Mouse (Mus musculus): ENCODE results near the gene Bco2.

DNA sequence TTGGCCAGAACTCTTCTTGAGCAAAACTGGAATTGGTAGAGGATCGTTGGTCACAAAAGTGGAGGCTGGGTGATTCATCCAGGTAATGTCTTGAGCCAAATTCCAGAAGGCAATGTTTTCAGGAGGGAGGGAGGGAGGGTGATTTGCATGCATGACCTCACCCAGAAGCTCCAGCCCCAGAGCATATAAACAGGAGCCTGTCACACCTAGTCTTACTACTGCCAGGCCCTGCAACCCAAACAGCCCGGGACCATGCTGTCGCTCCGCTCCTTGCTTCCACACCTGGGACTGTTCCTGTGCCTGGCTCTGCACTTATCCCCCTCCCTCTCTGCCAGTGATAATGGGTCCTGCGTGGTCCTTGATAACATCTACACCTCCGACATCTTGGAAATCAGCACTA is 60.7 kb downstream of the Bco2 start, which contains the start of gene Plet1:
- TF ChIP-seq CTCF (IDR thresholded peaks at IDR 0.05; ENCODE audit: borderline replicate concordance, control insufficient read depth, extremely low read depth, insufficient read depth, low read length, poor library complexity), result no peak
- TF ChIP-seq POLR2A (IDR thresholded peaks at IDR 0.05; ENCODE audit: control insufficient read depth, extremely low read depth, insufficient read depth, low read length, poor library complexity), result no peak
